Mouse (Mus musculus) midbrain, embryonic 10.5 days (tissue): ENCODE data around the gene Capzb. TPM values are rescaled to one million over a fixed set of nuclear protein-coding genes. Genes with fewer than 3 reads are reported as not detected.

ENCODE experiments used
- DNase-seq: peaks from one replicate; pipeline ENCODE4 v3.0.0-alpha.2; 2017; ENCODE audit warnings: low spot score
- H3K27ac ChIP-seq: fragments of 300-500 bp; sonication (generic); replicated peaks from 2 replicates; pipeline ENCODE4 v1.5.1; 2016; ENCODE audit warnings: mild to moderate bottlenecking
- H3K27me3 ChIP-seq: fragments of 300-500 bp; sonication (generic); 2 replicates; pipeline ENCODE4 v1.6.1; 2016; ENCODE audit warnings: low read depth, mild to moderate bottlenecking; ENCODE audit not compliant: poor library complexity, severe bottlenecking
- H3K36me3 ChIP-seq: fragments of 300-500 bp; sonication (generic); 2 replicates; pipeline ENCODE4 v1.6.1; 2016; ENCODE audit warnings: mild to moderate bottlenecking, moderate library complexity
- H3K4me1 ChIP-seq: fragments of 300-500 bp; sonication (generic); 2 replicates; pipeline ENCODE4 v1.6.1; 2016
- H3K4me3 ChIP-seq: fragments of 300-500 bp; sonication (generic); 2 replicates; pipeline ENCODE4 v1.5.1; 2016; ENCODE audit warnings: mild to moderate bottlenecking, moderate library complexity
- H3K9me3 ChIP-seq: fragments of 300-500 bp; sonication (generic); replicated peaks from 2 replicates; pipeline ENCODE4 v1.6.1; 2016; ENCODE audit warnings: mild to moderate bottlenecking
- WGBS: fragments of 180-500 bp; shearing (Covaris S2); methylation state at CpG from one replicate; pipeline ENCODE4 v1.1.7; 2016; 5-methylcytosine and 5-hydroxymethylcytosine counted together
- polyA plus RNA-seq: library from polyadenylated mRNA; unstranded; fragments of >200 nt; fragmentation: Nextera tagmentation; extraction: Ambion mirVana; gene quantifications from 2 replicates; pipeline ENCODE4 v1.2.1, GENCODE M21; 2016

Capzb gene
- polyA plus RNA-seq, 1 experiment from 2014 or later, result 330 TPM

DNA sequence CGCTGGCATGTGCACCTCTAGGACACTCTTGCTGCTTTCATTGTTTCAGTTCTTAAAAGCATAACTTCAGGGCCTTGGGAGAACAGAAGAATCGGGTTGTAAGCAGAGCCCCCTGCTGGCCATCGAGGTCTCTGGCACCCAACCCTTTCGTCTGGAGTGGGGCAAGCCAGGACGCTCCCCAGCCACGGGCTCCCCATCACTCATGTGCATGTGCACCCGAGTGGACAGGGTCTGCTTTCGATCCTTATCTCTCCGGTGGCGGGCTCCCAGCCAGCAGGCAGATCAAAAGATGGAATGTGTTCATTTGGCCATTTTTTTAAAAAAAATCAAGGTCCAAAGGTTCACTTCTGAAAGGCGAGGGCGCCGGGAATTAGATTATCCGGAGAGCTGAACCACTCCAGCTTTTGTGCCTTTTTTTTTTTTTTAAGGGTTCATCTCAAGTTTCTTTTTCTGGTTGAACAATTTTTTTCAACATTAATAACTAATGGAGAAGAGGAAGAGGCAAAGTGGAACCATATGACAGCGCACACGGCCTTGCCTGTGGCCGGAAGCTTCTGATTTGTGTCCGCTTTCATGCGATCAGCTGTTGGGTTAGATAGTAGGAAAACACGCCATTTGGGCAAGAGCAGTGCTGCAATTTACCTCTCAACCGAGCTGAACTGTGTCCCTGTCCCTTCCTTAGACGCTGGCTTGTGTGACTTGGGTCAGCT lies 59.5 kb downstream of the Capzb start:
- Histone ChIP-seq H3K27ac (peak overlapping the region; percentile 55), H3K9me3 (no peaks in the 10 kb centered on the region), H3K4me3 (no peak overlapping the region), H3K36me3 (peaks cover 19% of the 10 kb centered on the region), H3K4me1 (peaks cover 41% of the 10 kb centered on the region), H3K27me3 (no peaks in the 10 kb centered on the region)
- 60% methylated on average over 22 of the region's 22 CpGs for WGBS
- DNase-seq, result peak; percentile 69

DNA sequence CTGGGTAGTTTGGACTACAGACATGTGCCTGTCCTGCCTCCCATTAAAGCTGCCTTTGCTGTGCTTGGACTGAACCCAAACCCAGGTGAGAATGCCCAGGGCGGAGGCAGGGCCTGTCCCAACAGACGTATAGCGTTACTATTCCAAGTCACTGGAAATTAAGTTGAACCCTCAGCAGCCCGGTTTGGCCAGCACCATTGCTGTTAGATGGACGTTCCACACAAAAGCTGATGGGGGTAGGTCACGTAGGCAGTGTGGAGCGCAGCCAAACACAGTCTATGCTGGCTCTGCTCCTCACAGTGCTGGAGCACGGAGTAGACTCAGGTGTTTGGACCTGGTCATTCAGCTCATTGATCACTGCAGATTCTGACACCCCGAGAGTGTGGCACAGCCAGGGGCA lies 60.5 kb downstream of the Capzb start:
- no peak overlapping the region for H3K27ac ChIP-seq
- no peaks in the 10 kb centered on the region for H3K27me3 ChIP-seq
- H3K4me3 ChIP-seq, result no peak overlapping the region
- H3K9me3 ChIP-seq, result no peaks in the 10 kb centered on the region
- H3K4me1 ChIP-seq, result peaks cover 31% of the 10 kb centered on the region
- DNase-seq, result no peak
- 95% methylated on average over 9 of the region's 9 CpGs for WGBS
- peaks cover 24% of the 10 kb centered on the region for H3K36me3 ChIP-seq

DNA sequence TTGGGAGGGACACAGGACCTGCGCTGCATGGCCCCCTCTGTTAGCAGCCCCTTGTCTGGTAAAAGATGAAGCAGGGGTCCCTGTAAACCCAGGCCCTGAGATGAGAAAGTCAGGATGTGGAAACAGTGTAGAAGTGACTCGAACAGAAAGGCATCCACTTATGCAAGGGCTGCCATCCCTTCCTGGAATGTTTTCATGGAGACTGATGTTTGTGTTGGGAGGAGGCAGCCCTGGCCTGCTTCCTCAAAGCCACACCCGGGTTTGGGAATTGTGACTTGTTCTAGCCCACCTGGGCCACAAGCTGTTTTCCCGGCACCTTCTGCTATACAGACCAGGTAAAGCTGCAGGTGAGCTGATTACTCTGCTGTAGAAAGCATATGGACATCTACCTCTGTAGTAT lies 63.4 kb downstream of the Capzb start:
- Histone ChIP-seq H3K27ac (no peak overlapping the region), H3K9me3 (no peaks in the 10 kb centered on the region), H3K27me3 (no peaks in the 10 kb centered on the region), H3K4me3 (no peak overlapping the region), H3K36me3 (peaks cover 53% of the 10 kb centered on the region), H3K4me1 (peaks cover 14% of the 10 kb centered on the region)
- no peak for DNase-seq
- 90% methylated on average over 4 of the region's 4 CpGs for WGBS

DNA sequence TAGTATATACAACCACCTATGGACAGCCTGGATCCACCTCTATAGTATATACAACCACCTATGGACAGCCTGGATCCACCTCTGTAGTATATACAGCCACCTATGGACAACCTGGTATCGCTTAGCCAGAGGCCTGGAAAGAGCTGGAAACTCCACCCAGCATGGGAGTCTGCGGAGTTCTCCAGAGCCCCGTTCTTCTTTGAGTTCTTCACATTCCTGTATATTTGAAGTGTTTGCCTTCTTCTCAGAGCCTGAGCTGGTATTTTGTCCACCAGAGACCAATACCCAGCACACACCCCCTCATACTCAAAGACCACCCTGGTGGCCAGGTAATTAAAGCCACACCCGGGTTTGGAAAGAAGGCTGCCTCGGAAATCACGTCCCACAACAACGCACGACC lies 64.0 kb downstream of the Capzb start:
- Histone ChIP-seq H3K36me3 (peaks cover 59% of the 10 kb centered on the region), H3K27me3 (no peaks in the 10 kb centered on the region), H3K4me3 (no peak overlapping the region), H3K9me3 (no peaks in the 10 kb centered on the region), H3K4me1 (peaks cover 8% of the 10 kb centered on the region), H3K27ac (no peak overlapping the region)
- DNase-seq, result no peak
- WGBS, result 92% methylated on average over 8 of the region's 8 CpGs

DNA sequence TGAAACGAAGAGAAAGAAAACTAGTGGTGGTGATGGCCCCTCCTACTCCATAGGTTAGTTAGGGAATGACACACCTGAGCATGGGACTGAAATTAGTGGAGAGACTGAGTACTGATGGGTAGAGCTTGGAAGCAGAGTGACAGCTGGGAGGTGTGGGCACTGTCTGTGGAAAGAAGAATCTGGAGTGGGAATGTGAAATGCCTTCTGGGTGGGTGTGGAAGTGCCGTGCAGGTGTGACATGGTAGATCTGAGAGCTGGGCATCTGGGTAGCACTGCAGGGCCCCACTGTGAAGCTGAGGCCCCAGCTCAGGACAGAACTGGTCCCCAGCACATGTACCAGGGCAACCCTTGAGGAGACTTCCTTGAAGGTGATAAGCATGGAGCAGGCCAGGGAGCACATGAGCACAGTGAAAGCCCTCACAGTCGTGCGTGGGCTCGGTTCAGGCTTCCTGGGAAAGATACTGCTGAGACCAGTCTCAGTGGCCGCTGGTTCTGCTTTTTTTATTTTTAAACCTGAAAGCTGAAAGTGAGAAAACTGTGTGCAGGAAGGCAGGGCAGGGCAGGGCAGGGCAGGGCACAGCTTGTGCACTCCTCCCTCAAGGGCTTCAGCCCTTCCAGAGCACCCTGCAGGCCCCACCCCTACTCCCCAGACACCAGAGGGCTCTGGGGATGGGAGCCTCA lies 66.1 kb downstream of the Capzb start:
- DNase-seq, result no peak
- Histone ChIP-seq H3K9me3 (no peaks in the 10 kb centered on the region), H3K27ac (no peak overlapping the region), H3K36me3 (peaks cover 79% of the 10 kb centered on the region), H3K27me3 (no peaks in the 10 kb centered on the region), H3K4me1 (no peaks in the 10 kb centered on the region), H3K4me3 (no peak overlapping the region)
- WGBS, result 91% methylated on average over 6 of the region's 6 CpGs

DNA sequence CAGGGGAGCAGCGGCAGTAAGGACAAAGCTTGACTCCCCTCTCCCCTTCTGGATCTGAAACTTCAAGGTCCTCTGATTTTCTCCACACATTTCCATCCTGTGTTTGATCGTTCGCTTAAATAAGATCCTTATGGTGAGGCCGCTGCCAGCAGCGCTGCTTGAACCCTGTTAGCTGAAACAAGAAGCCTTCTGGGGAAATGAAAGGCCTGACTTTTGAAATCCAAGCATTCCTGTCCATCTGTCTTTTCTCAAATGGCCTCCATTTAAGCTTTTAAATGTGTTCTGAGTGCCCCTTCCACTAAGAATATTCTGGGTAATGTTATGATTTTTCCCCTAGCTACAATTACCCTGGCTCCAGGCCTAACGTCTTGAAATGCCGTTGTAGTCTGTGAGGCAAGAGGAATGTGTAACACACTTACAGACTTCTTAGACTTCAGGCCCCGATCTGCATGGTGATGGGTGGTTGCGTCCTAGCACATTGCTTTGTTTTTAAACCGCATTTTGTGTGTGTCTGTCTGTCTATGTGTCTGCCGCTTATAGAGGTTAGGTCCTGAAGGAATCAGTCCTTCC lies 66.7 kb downstream of the Capzb start:
- H3K36me3 ChIP-seq, result peaks cover 85% of the 10 kb centered on the region
- no peak overlapping the region for H3K27ac ChIP-seq
- no peaks in the 10 kb centered on the region for H3K27me3 ChIP-seq
- no peaks in the 10 kb centered on the region for H3K9me3 ChIP-seq
- whole genome bisulfite sequencing, result 89% methylated on average over 11 of the region's 11 CpGs
- no peak for DNase-seq
- H3K4me1 ChIP-seq, result no peaks in the 10 kb centered on the region
- H3K4me3 ChIP-seq, result no peak overlapping the region

DNA sequence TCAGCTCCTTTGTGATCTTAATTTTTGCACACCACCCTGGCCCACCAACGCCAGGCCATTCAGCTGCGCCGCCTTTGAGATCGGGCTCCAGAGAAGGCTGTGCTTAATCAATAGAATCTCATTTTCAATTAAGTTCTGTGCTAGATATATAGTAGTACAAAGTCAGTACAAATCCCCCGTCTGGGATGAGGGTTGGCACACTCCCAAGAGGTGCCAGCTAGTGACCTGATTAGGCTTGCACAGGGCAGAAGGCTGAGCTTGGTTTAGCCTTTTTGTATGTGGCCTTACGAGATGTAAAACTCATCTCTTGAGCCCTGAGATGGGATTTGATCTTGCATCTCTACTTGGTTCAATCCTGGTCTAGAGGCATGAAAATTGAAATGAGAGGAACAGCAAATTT lies 70.3 kb downstream of the Capzb start:
- no peaks in the 10 kb centered on the region for H3K9me3 ChIP-seq
- 97% methylated on average over 6 of the region's 6 CpGs for WGBS
- H3K27me3 ChIP-seq, result no peaks in the 10 kb centered on the region
- DNase-seq, result no peak
- H3K4me1 ChIP-seq, result no peaks in the 10 kb centered on the region; the same call in 1 of the 2 replicates
- no peak overlapping the region for H3K4me3 ChIP-seq
- no peak overlapping the region for H3K27ac ChIP-seq
- peaks cover 97% of the 10 kb centered on the region for H3K36me3 ChIP-seq

DNA sequence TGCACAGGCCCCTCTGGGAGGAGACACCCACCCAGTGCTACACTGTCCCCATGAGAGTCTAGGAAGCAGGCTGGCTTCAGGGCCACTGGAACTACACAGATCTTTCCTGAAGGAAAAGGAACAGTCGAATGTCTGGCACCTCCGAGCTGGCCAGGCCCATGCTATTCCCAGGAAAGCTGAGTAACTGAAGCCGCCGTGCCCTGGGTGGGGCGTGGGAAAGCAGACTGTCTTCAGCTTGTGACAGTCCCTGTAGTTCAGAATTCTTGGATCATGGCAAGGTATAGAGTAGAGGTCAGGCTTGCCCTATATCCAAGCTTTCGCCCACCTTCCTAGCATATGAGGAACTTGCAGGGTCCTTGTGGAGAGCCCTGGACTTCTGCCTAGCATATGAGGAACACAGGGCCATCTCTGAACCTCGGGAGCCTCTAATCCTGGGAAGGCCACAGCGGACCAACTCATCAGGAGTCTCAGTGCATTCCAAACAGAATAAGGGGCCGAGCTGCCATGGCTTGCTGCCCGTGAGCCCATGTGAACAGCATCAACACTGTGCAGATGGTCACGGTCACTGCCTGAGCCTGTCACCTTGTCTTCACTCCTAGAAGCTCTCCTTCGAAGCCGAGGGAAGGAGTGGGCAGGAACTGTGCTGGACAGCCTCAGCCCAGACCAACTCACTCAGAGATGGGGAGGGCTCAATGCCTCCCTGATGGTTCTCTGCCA lies 73.2 kb downstream of the Capzb start:
- Histone ChIP-seq H3K4me1 (no peaks in the 10 kb centered on the region; the same call in 1 of the 2 replicates), H3K27me3 (no peaks in the 10 kb centered on the region), H3K9me3 (no peaks in the 10 kb centered on the region), H3K36me3 (peaks cover 86% of the 10 kb centered on the region), H3K27ac (no peak overlapping the region), H3K4me3 (no peak overlapping the region)
- DNase-seq, result no peak
- 95% methylated on average over 13 of the region's 13 CpGs for WGBS

DNA sequence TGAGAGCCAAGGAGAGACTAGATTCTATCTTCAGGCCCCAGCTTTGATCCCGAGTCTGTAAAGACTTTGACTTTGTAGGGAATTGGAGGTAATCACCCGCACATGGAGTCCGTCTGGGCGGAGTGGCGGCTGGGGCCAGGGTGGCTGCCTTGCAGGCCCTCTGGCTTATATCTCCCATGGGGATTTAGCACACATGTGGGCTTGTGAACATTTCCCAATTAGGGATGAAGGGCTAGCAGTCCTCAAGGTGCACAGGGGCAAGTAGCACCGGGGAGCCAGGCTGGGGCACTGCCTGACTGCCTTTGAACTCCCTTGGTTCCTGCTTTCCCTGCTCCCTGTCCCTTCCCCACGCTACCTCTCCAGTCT lies 73.8 kb downstream of the Capzb start:
- no peak overlapping the region for H3K27ac ChIP-seq
- no peak for DNase-seq
- no peak overlapping the region for H3K4me3 ChIP-seq

DNA sequence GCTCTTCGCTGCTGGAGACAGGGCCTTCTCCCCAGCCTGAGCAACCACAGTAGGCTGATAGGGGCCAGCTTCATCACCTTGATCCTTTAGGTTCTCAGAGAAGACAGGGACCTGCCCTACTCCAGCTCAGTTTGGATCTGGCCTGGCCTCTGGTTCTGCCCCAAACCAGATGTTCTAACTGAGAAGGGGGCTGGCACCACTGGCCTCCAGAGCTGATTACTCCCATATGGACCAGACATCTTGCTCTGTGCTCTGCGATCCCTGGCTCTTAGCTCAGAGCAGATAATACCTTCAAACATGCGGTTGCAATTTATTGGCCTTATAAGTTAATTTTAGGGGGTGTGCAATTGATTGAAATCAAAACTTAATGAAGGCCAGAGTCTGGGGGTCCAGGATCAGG lies 74.6 kb downstream of the Capzb start:
- Histone ChIP-seq H3K9me3 (no peaks in the 10 kb centered on the region), H3K27me3 (no peaks in the 10 kb centered on the region), H3K27ac (0 out of 2 replicates have a peak overlapping the region, but pooled peaks have one; percentile 6), H3K36me3 (peaks cover 75% of the 10 kb centered on the region), H3K4me3 (no peak overlapping the region), H3K4me1 (no peaks in the 10 kb centered on the region; the same call in 1 of the 2 replicates)
- 94% methylated on average over 3 of the region's 3 CpGs for WGBS
- no peak for DNase-seq

More for the DNA sequence above, 73.8 kb downstream of the Capzb start:
- no peaks in the 10 kb centered on the region; the same call in 1 of the 2 replicates for H3K4me1 ChIP-seq
- WGBS, result 84% methylated on average over 7 of the region's 7 CpGs
- no peaks in the 10 kb centered on the region for H3K9me3 ChIP-seq
- no peaks in the 10 kb centered on the region for H3K27me3 ChIP-seq
- peaks cover 80% of the 10 kb centered on the region for H3K36me3 ChIP-seq

DNA sequence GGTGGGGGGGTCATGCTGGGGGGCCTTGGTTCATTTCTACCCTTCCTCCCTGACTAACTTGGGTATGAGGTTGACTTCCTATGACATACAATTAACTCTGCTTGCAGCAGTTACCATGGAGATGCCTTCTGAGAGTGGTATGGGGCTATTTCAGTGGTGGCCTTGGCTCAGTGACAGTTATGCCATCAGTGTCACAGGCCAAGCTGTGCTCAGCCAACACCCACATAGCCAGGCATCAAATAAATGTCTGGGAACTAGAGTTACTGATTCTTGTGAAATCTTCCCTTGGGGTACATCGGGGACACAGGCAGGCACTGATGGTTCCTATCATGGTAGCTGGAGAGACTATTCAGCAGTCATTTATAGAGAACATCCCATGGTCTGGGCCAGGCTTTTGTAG lies 75.5 kb downstream of the Capzb start:
- no peaks in the 10 kb centered on the region for H3K9me3 ChIP-seq
- 97% methylated on average over 1 of the region's 1 CpGs for WGBS
- no peaks in the 10 kb centered on the region for H3K27me3 ChIP-seq
- H3K27ac ChIP-seq, result no peak overlapping the region
- no peak overlapping the region for H3K4me3 ChIP-seq
- H3K36me3 ChIP-seq, result peaks cover 73% of the 10 kb centered on the region
- DNase-seq, result no peak
- H3K4me1 ChIP-seq, result no peaks in the 10 kb centered on the region; the same call in 1 of the 2 replicates

DNA sequence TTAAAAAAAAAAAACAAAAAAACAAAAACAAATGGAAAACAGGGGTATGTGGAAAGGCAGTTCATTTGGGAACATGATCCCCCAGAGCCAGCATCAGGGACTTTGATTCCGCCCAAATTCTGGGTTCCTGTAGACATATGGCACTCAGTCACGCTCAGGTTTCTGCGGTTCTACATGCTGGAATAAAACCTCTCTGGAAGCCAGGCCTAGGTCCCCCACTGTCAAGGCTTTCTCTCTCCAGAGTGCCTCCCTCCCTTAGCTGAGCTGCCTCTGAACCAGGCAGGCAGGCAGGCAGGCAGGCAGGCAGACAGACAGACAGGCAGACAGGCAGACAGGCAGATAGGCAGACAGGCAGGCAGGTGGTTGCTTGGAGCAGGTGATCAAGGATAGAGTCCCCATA lies 77.5 kb downstream of the Capzb start:
- no peaks in the 10 kb centered on the region for H3K9me3 ChIP-seq
- DNase-seq, result no peak
- H3K4me1 ChIP-seq, result no peaks in the 10 kb centered on the region; the same call in 1 of the 2 replicates
- H3K4me3 ChIP-seq, result no peak overlapping the region
- H3K27ac ChIP-seq, result no peak overlapping the region
- WGBS, result 90% methylated on average over 3 of the region's 3 CpGs
- H3K36me3 ChIP-seq, result peaks cover 73% of the 10 kb centered on the region
- H3K27me3 ChIP-seq, result no peaks in the 10 kb centered on the region
